Mouse (Mus musculus): Measurements from ENCODE around the gene Copb2. TPM values are rescaled to one million over a fixed set of nuclear protein-coding genes. Genes with fewer than 3 reads are reported as not detected.
A peak's percentile ranks its signal among the peaks of the same experiment; 100 is the strongest.

Copb2 gene
- total and polyA plus RNA-seq, 3 experiments: 84.4 to 97.7 (median 93.3) TPM

GRCm38 (mm10) chr9:98604896-98605295 is 41.4 kb downstream of the Copb2 start:
- Histone ChIP-seq H3K27me3 (ENCODE audit: control insufficient read depth in 1 of 2, insufficient read depth in 2 of 2, low read length in 2 of 2) (no peaks in the 10 kb centered on the region; a peak in 1 of 4 replicates), H3K4me1 (ENCODE audit: control insufficient read depth in 1 of 2, insufficient read depth in 2 of 2, low read length in 2 of 2) (peaks cover 0 to 7% of the 10 kb centered on the region in 2 experiments; a peak in 2 of 4 replicates), H3K9me3 (replicated peaks; ENCODE audit: insufficient read depth, low read length) (no peaks in the 10 kb centered on the region), H3K4me3 (ENCODE audit: control insufficient read depth in 1 of 2, insufficient read depth in 1 of 2, low read depth in 2 of 2, low read length in 2 of 2) (no peak overlapping the region), H3K9ac (ENCODE audit: control insufficient read depth, low read depth, low read length, poor library complexity, severe bottlenecking) (no peak overlapping the region), H3K36me3 (ENCODE audit: control insufficient read depth in 1 of 2, insufficient read depth in 2 of 2, low read length in 2 of 2) (peaks cover 0 to 8% of the 10 kb centered on the region in 2 experiments; a peak in 2 of 4 replicates), H3K79me2 (ENCODE audit: control insufficient read depth, insufficient read depth, low read length, poor library complexity) (peaks cover 14% of the 10 kb centered on the region), H3K27ac (ENCODE audit: control insufficient read depth, low read depth, low read length) (no peak overlapping the region)
- DNase-seq (ENCODE audit: low read depth, low spot score): no peak
- TF ChIP-seq ZKSCAN1 (IDR thresholded peaks at IDR 0.05; ENCODE audit: low read depth, low read length) (no peak), TAL1 (IDR thresholded peaks at IDR 0.05; ENCODE audit: low read length) (no peak), TBP (IDR thresholded peaks at IDR 0.05; ENCODE audit: low read depth, low read length) (no peak), ZMIZ1 (IDR thresholded peaks at IDR 0.05; ENCODE audit: low read depth, low read length) (no peak), POLR2AphosphoS5 (IDR thresholded peaks at IDR 0.05; ENCODE audit: borderline replicate concordance, low read depth, low read length) (no peak), ELF1 (IDR thresholded peaks at IDR 0.05; ENCODE audit: low read depth, low read length) (no peak), KAT2A (conservative IDR thresholded peaks at IDR 0.05; ENCODE audit: low read depth, low read length) (no peak), NRF1 (IDR thresholded peaks at IDR 0.05; ENCODE audit: insufficient read depth, low read depth, low read length, poor library complexity, severe bottlenecking) (no peak), MXI1 (IDR thresholded peaks at IDR 0.05; ENCODE audit: low read depth, low read length) (no peak)

- DNase-seq (ENCODE audit: low read depth, low spot score): no peak
- no peaks in the 10 kb centered on the region for H3K4me1 ChIP-seq (ENCODE audit: control insufficient read depth in 1 of 2, insufficient read depth in 2 of 2, low read length in 2 of 2)
- H3K27me3 ChIP-seq (ENCODE audit: control insufficient read depth in 1 of 2, insufficient read depth in 2 of 2, low read length in 2 of 2): no peaks in the 10 kb centered on the region
Measured at GRCm38 (mm10) chr9:98628480-98628879, 65.0 kb downstream of the Copb2 start.

GRCm38 (mm10) chr9:98633287-98634162 is 70.0 kb downstream of the Copb2 start:
- H3K27me3 ChIP-seq (ENCODE audit: control insufficient read depth in 1 of 2, insufficient read depth in 2 of 2, low read length in 2 of 2): no peaks in the 10 kb centered on the region
- TF ChIP-seq ELF1 (IDR thresholded peaks at IDR 0.05; ENCODE audit: low read depth, low read length): no peak
- TF ChIP-seq BHLHE40 (IDR thresholded peaks at IDR 0.05; ENCODE audit: borderline replicate concordance, low read depth, low read length): no peak
- TF ChIP-seq ZC3H11A (IDR thresholded peaks at IDR 0.05; ENCODE audit: low read depth, low read length): no peak
- TF ChIP-seq RAD21 (IDR thresholded peaks at IDR 0.05; ENCODE audit: low read depth, low read length): no peak
- TF ChIP-seq SMC3 (IDR thresholded peaks at IDR 0.05; ENCODE audit: low read depth, low read length): no peak
- no peak for TF ChIP-seq ZMIZ1 (IDR thresholded peaks at IDR 0.05; ENCODE audit: low read depth, low read length)
- no peak for TF ChIP-seq RCOR1 (IDR thresholded peaks at IDR 0.05; ENCODE audit: low read depth, low read length)
- no peak for TF ChIP-seq KAT2A (conservative IDR thresholded peaks at IDR 0.05; ENCODE audit: low read depth, low read length)
- no peak for TF ChIP-seq TBP (IDR thresholded peaks at IDR 0.05; ENCODE audit: low read depth, low read length)
- TF ChIP-seq MAX (IDR thresholded peaks at IDR 0.05; ENCODE audit: low read length): no peak
- TF ChIP-seq UBTF (IDR thresholded peaks at IDR 0.05; ENCODE audit: borderline replicate concordance, insufficient read depth, low read depth, low read length): no peak
- no peak for TF ChIP-seq MAFK (IDR thresholded peaks at IDR 0.05; ENCODE audit: borderline replicate concordance, low read depth, low read length)
- no peak for TF ChIP-seq ETS1 (IDR thresholded peaks at IDR 0.05; ENCODE audit: low read depth, low read length)
- TF ChIP-seq E2F4 (IDR thresholded peaks at IDR 0.05; ENCODE audit: borderline replicate concordance, low read depth, low read length): no peak
- TF ChIP-seq EP300 (IDR thresholded peaks at IDR 0.05; ENCODE audit: low read depth in 1 of 2, low read length in 2 of 2): no peak
- no peak for TF ChIP-seq POLR2A (IDR thresholded peaks at IDR 0.05; ENCODE audit: control insufficient read depth in 1 of 2, insufficient read depth in 1 of 2, low read depth in 1 of 2, low read length in 2 of 2, poor library complexity in 1 of 2)
- TF ChIP-seq POLR2AphosphoS2 (IDR thresholded peaks at IDR 0.05; ENCODE audit: low read length): no peak
- TF ChIP-seq MYC (IDR thresholded peaks at IDR 0.05; ENCODE audit: low read depth, low read length): no peak

More at GRCm38 (mm10) chr9:98628480-98628879, 65.0 kb downstream of the Copb2 start:
- Histone ChIP-seq H3K9me3 (replicated peaks; ENCODE audit: insufficient read depth, low read length) (no peaks in the 10 kb centered on the region), H3K9ac (ENCODE audit: control insufficient read depth, low read depth, low read length, poor library complexity, severe bottlenecking) (no peak overlapping the region), H3K4me3 (ENCODE audit: control insufficient read depth in 1 of 2, insufficient read depth in 1 of 2, low read depth in 2 of 2, low read length in 2 of 2) (no peak overlapping the region), H3K27ac (ENCODE audit: control insufficient read depth, low read depth, low read length) (no peak overlapping the region), H3K79me2 (ENCODE audit: control insufficient read depth, insufficient read depth, low read length, poor library complexity) (no peaks in the 10 kb centered on the region), H3K36me3 (ENCODE audit: control insufficient read depth in 1 of 2, insufficient read depth in 2 of 2, low read length in 2 of 2) (no peaks in the 10 kb centered on the region)
- TF ChIP-seq CTCF (IDR thresholded peaks at IDR 0.05 in 2 of 3, conservative IDR thresholded peaks at IDR 0.05 in 1 of 3; ENCODE audit: control insufficient read depth in 1 of 3, insufficient read depth in 1 of 3, low read depth in 2 of 3, low read length in 3 of 3, poor library complexity in 1 of 3, severe bottlenecking in 1 of 3): peak in 2 of 3 experiments; percentile 13 to 16; a peak in 1 of 6 replicates
- no peak for TF ChIP-seq RAD21 (IDR thresholded peaks at IDR 0.05; ENCODE audit: low read depth, low read length)

More at GRCm38 (mm10) chr9:98633287-98634162, 70.0 kb downstream of the Copb2 start:
- Histone ChIP-seq H3K9ac (ENCODE audit: control insufficient read depth, low read depth, low read length, poor library complexity, severe bottlenecking) (no peak overlapping the region), H3K36me3 (ENCODE audit: control insufficient read depth in 1 of 2, insufficient read depth in 2 of 2, low read length in 2 of 2) (no peaks in the 10 kb centered on the region), H3K4me3 (ENCODE audit: control insufficient read depth in 1 of 2, insufficient read depth in 1 of 2, low read depth in 2 of 2, low read length in 2 of 2) (no peak overlapping the region), H3K4me1 (ENCODE audit: control insufficient read depth in 1 of 2, insufficient read depth in 2 of 2, low read length in 2 of 2) (no peaks in the 10 kb centered on the region), H3K79me2 (ENCODE audit: control insufficient read depth, insufficient read depth, low read length, poor library complexity) (no peaks in the 10 kb centered on the region), H3K27ac (ENCODE audit: control insufficient read depth, low read depth, low read length) (no peak overlapping the region), H3K9me3 (replicated peaks; ENCODE audit: insufficient read depth, low read length) (no peaks in the 10 kb centered on the region)
- DNase-seq (ENCODE audit: low read depth, low spot score): no peak

Measured in MEL (cell line).